Mouse (Mus musculus): ENCODE measurements around the gene Rpl9-ps1.

Gene Rpl9-ps1

GRCm38 (mm10) chr11:83645521-83645920, at the start of gene Rpl9-ps1:
TSS of gene Rpl9-ps1 (minus strand) at chr11:83645621.
- DNase-seq, result no peak

DNA sequence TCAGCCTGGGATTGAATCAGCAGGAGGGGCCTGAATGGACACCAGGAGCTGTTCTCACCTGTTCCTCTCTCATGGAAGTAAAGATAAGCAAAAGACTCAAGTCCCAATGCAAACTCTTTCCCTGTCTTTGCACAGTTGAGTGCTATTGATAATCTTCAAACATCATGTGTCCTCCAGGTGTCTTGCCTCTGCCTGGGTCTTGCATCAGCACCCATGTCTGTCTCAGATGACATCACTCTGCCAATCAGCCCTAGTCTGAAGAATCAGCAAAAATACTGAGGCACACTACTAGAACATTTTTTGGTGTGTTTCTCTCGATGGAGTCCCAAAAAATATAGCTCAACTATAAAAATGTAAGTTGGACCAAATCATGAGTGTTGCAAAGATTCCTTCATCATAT, 46.6 kb upstream of the Rpl9-ps1 start:
- DNase-seq, result no peak

GRCm38 (mm10) chr11:83689918-83690317, 44.5 kb upstream of the Rpl9-ps1 start:
- DNase-seq, result no peak

- no peak for DNase-seq
These were observed 30.2 kb upstream of the Rpl9-ps1 start for GRCm38 (mm10) chr11:83675665-83676064.

DNA sequence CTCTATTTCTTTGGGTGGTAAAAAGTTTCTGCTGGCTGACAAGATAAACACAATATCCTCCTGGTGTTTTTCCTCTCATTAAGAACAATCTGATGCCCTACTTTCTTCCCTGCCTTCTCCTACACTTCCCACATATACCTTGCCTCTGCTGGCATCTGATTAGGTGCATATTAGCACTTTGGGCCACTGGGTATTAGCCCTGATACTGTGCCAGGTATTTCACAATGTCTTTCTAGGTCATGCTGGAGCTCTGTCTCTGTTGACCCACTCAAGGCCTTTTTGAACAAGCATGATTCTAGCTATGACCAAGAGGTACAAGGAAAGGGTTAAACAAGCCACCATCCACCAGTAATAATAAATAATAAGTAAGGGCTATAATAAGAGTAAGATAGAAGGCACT, 26.3 kb upstream of the Rpl9-ps1 start:
- DNase-seq, result no peak

DNA sequence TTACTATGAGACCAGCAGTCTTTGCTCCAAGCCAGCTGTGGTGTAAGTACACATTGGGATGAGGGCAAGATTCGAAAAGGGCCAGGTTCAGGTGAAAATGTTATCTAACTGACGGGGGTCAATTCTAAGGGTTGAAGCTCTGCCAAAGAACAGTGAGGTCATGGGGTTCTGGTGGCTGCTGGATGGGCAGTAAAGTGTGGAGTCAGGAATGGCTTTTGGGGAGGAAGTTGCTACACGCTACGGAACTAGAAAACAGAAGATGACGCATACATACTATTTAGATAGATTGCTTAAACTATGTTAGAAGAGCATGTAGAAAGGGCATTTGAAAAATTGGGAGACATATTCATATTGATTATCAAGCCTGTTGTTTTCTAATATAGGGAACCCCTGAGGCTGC, 18.1 kb upstream of the Rpl9-ps1 start:
- no peak for DNase-seq

DNA sequence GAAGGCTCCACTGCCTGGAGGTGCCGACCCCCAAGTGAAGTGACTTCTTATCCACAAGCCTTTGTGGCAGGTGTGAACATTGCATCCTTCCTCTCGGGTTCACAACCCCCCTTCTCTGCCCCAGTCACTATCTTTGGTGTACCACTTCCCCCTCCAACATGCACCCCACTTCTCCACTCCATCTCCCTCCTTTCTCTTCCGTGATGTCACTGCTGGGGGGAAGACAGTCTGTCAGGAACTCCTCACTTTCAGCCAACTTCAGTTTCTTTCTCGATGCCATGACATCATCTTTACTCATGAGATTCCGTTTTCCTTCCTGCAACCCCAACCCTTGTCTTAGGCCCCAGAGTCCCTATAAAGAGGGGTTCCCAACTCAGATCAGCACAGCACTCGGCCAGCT, 16.8 kb upstream of the Rpl9-ps1 start, which contains the start of gene Ccl4:
Gene Ccl4 (plus strand): TSS at position 381 of the 400 bp plus-strand sequence.
- DNase-seq, result no peak

DNA sequence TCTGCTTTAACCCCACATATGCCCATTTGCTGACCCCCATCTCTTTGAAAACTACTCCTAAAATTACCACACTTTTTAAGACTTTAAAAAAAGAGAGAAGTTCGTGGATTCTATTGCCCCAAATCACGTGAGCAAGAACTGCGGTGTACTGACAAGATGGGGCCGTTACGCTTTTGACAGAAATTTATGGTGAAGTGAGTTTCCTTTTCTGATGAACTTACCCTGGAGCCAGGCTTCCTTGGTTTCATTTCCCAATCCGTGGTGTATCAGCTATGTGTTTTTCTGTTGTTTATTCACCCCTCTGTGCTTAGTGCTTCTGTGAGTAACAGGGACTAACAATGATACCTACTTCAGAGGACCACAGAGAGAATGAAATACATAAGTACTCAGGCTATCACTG, 13.4 kb upstream of the Rpl9-ps1 start:
- no peak for DNase-seq

DNA sequence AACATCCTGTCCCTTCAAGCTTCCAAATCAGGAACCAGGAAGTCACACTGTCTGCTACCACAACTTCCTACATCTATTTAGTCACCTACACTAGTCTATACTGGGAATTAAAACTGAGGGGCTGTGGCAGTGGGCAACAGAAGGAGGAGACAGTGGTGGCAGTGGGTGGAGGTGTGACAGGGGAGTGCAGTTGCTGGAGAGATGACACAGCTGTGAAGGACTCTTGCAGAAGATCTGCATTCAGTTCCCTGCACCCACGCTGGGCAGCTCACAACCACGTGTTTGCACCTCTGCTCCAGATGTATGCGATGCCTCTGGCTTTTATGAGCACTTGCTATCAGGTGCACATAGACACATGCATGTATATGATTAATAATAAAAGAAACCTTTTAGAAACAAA, 12.1 kb upstream of the Rpl9-ps1 start:
- DNase-seq, result no peak

GRCm38 (mm10) chr11:83654606-83655005, 9.2 kb upstream of the Rpl9-ps1 start:
- DNase-seq, result no peak

- no peak for DNase-seq
These were observed 4.0 kb upstream of the Rpl9-ps1 start, which contains the start of gene Ccl3 for GRCm38 (mm10) chr11:83649305-83649841. TSS of gene Ccl3 (minus strand) at chr11:83649355.

DNA sequence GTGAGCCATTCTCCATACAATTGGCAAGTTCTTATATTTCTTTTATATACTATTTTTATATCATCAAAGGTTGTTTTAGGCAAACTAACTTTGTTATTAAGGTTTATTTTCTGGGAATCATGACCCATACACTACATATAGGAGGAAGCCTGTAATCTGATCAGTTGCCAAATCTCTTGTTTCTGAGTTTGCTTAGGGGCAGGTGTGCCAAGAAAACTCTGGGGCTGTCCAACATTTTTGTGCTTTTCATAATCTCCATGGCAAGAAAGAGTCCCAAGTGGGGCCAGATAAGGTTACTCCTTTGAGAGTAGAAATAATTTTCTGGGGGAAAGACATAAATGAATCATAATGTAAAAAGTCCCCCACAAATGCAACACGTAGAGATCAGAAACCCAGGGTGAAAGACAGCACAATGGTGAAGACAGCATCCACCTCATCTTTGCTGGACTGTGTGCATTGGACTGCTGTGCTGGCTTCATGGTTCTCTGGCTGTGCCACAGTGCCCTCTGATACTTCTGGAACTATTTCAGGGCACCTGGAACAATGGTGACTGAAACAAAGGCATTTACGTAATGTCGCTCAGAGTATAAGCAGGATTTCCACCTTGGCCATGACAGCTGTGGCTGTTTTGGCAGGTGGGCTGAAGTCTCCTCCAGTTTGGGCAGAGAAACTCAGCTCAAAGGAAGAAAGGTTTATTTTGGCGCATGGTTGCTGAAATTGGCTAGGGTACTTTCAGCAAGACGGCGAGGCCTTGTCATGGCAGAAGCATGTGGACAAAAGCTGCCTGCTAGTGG, 1.1 kb upstream of the Rpl9-ps1 start:
- DNase-seq, result no peak

GRCm38 (mm10) chr11:83641216-83641615, 4.2 kb downstream of the Rpl9-ps1 start:
- no peak for DNase-seq

DNA sequence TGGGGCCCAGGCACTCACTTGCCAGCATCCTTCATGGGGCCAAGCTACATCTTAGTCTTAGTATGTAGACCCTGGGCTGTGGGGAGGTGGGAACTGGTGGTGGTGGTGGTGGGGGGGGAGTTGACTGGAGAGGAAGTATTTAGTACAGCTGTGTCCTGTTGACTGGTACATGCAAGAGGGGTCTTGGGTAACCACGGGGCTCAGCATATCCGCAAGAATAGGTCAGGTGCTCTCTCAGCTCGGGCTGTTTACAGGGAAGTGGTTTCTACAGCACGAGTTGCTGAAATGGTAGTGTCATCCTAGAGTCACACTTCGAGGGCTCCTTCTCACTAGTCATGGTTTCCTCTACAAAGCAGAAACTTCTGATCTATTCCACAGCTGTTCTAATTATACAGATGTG, 5.3 kb downstream of the Rpl9-ps1 start:
- no peak for DNase-seq

DNA sequence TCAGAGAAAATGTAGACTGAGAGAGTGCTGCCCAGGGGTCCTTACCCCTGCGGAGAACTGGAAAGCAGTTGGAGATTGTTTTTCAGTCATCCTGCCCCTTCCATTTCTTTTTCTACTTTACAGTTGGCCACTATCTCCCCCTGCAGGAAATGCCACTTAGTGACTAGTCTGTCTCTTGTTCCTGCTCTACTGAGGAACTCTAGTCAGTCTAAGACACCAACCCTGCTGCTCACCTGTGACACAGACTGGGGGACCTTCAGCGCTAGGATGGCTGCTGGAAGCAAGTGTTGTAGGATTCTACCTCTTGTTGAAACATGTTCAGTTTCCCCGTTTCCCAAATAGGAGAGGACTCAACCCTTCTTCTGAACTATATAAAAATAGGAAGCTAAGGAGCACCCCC, 5.9 kb downstream of the Rpl9-ps1 start:
- no peak for DNase-seq

DNA sequence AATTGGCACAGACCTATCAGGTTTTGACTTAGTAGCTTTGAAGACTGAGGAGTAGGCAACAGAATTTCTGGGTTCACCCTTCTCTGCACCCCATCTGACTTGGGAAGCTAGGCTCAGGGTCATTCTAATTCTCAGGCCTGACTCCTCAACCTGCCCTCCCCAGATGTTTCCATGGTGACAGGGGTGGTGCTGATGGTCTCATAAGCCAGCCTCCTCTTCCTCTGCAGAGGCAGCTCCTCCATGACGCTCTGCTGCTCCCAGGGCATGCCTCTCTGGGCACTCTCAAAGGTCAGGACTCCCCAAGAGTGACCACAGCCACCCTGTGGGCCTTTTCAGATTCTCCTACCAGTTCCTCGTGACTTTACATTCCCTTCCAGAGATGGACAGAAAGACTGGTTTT, 6.5 kb downstream of the Rpl9-ps1 start:
- no peak for DNase-seq

DNA sequence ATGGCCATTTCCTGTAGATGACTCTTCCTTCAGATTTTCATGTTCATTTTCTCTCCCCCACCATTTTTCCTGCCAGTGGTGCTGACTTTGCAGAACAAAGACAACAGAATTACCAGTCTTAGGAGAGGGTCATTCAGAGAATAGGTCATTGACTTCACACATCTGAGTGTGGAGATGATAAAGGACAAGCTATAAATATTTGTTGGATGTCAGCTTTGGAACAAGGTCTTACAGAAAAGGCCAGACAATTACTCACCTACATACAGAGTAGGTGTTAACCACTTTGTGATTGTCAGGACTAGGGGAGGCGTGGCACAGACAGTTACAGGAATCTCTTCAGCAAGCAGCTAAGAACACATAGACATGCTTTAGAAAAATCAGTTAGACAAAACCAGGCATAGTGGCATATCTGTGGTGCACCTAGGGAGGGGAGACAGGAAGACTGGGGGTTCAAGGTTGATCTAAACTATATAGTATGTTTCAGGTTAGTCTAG, 8.6 kb downstream of the Rpl9-ps1 start:
- no peak for DNase-seq

- DNase-seq, result no peak
These were observed 10.5 kb downstream of the Rpl9-ps1 start for GRCm38 (mm10) chr11:83634898-83635297.

DNA sequence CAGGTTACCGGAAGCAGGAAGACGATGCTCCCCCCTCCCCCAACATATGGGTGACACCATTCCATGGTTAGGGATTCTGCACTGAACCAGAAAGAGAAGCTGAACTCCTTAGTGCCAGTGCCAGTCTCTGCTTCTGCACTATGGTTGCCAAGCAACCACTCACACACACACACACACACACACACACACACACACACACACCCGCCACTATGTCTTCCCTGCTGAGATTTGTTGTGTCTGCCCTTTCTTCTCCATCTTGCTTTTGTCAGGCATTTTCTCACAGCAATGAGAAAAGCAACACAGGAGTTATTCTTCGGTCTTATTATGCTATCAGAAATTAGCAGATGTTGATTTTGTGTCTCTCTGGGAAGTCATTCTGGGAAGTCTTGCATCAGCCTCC, 11.0 kb downstream of the Rpl9-ps1 start:
- no peak for DNase-seq

- DNase-seq, result no peak
These were observed 12.7 kb downstream of the Rpl9-ps1 start for GRCm38 (mm10) chr11:83632744-83633143.

DNA sequence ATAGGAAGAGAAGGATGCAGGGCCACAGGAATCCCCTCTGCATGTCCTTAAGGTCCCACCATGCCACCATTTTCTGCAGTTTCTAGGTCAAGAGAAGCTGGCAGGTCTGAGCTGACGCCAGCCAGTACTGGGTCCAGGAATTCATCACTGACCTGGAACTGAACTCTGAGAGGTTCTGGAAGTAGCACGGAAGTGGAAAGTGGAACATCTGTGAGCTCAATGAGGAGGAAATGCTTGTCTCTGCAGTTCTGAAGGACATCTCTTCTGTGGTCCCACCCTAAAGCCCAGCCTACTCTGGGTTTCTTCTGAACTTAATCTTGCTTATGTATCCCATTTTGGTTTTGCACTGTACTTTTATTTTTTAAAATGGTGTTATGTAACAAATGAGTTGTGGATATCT, 14.4 kb downstream of the Rpl9-ps1 start:
- no peak for DNase-seq

GRCm38 (mm10) chr11:83630630-83631029, 14.8 kb downstream of the Rpl9-ps1 start:
- no peak for DNase-seq

DNA sequence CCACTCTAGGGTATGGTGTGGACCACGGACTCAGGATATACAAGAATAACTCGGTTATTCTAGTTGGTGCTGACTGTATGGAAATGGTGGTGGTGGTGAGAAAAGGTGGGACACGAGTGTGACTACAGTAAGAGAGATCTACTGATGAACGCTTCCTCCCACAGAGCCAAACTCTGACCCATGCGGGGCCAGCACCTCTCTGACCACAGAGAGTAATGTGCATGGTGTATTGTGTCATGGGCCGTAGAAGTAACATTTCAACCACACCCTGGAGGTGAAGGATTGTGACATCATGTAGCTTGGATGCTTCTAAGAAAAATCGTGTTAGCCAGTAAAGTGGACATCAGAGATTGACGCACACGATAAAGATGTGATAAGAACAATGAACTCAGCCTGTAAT, 16.6 kb downstream of the Rpl9-ps1 start:
- no peak for DNase-seq

- no peak for DNase-seq
These were observed 21.8 kb downstream of the Rpl9-ps1 start for GRCm38 (mm10) chr11:83623586-83623985.

GRCm38 (mm10) chr11:83619037-83619436, 26.4 kb downstream of the Rpl9-ps1 start:
- DNase-seq, result no peak

Measured in kidney, adult 11 months (tissue).